Mouse (Mus musculus): ENCODE measurements around the gene Olfr480. TPM values are rescaled to one million over a fixed set of nuclear protein-coding genes. Genes with fewer than 3 reads are reported as not detected.

The Olfr480 gene
- total RNA-seq (2021) = not detected

- no peak for DNase-seq (ENCODE audit: low spot score in 2 of 2)
Measured at GRCm38 (mm10) chr7:108067246-108067645, at the start of gene Olfr480. Olfr480 (minus strand) TSS chr7:108067346.

GRCm38 (mm10) chr7:108100549-108100948, 33.4 kb upstream of the Olfr480 start, which contains the start of gene Olfr483:
Olfr483 (plus strand) TSS chr7:108100849.
- intact Hi-C loops (cut with DNase I) = no loop called here
- no peak for DNase-seq (ENCODE audit: low spot score in 2 of 2)

More at GRCm38 (mm10) chr7:108067246-108067645, at the start of gene Olfr480:
- intact Hi-C loops (cut with DNase I) = no loop called here

GRCm38 (mm10) chr7:108097486-108097885, 30.3 kb upstream of the Olfr480 start, which contains the start of gene Olfr482:
Olfr482 (minus strand) TSS chr7:108097586.
- intact Hi-C loops (cut with DNase I) = no loop called here
- DNase-seq (ENCODE audit: low spot score in 2 of 2) = no peak

GRCm38 (mm10) chr7:108079555-108079954, 12.4 kb upstream of the Olfr480 start, which contains the start of gene Olfr481:
Olfr481 (plus strand) TSS chr7:108079855.
- no peak for DNase-seq (ENCODE audit: low spot score in 2 of 2)
- intact Hi-C loops (cut with DNase I) = no loop called here

- intact Hi-C loops (cut with DNase I) = no loop called here
- DNase-seq (ENCODE audit: low spot score in 2 of 2) = no peak
Measured at GRCm38 (mm10) chr7:108050393-108050792, 16.8 kb downstream of the Olfr480 start, which contains the start of gene Olfr479. Olfr479 (plus strand) TSS chr7:108050693.

GRCm38 (mm10) chr7:108033889-108034288, 33.3 kb downstream of the Olfr480 start, which contains the start of gene Olfr478:
Olfr478 (minus strand) TSS chr7:108033989.
- DNase-seq (ENCODE audit: low spot score in 2 of 2) = no peak
- intact Hi-C loops (cut with DNase I) = no loop called here

Other genes with a start within 250 kb of the Olfr480 start
- gene Olfr469, start 241.8 kb downstream of the Olfr480 start, total RNA-seq (2021) = not detected
- not detected for gene Olfr470, start 219.9 kb downstream of the Olfr480 start, total RNA-seq (2021)
- gene Olfr472, start 169.4 kb downstream of the Olfr480 start, total RNA-seq (2021) = not detected
- not detected for gene Olfr473, start 136.9 kb downstream of the Olfr480 start, total RNA-seq (2021)
- gene Olfr474, start 112.7 kb downstream of the Olfr480 start, total RNA-seq (2021) = not detected
- gene Olfr476, start 102.5 kb downstream of the Olfr480 start, total RNA-seq (2021) = not detected
- not detected for gene Olfr477, start 80.7 kb downstream of the Olfr480 start, total RNA-seq (2021)
- not detected for gene Olfr478, start 33.4 kb downstream of the Olfr480 start, total RNA-seq (2021)
- gene Olfr479, start 16.7 kb downstream of the Olfr480 start, total RNA-seq (2021) = not detected
- not detected for gene Olfr481, start 12.5 kb upstream of the Olfr480 start, total RNA-seq (2021)
- 1 to 10 TPM; 1.6 to 1.9 TPM for gene Olfr482, start 30.2 kb upstream of the Olfr480 start, total RNA-seq (2021)
- not detected for gene Olfr483, start 33.5 kb upstream of the Olfr480 start, total RNA-seq (2021)
- not detected for gene Olfr484, start 60.1 kb upstream of the Olfr480 start, total RNA-seq (2021)
- gene Olfr485, start 92.5 kb upstream of the Olfr480 start, total RNA-seq (2021) = not detected
- not detected for gene Olfr486, start 105.4 kb upstream of the Olfr480 start, total RNA-seq (2021)
- gene Olfr487, start 147.3 kb upstream of the Olfr480 start, total RNA-seq (2021) = not detected
- gene Olfr488, start 191.0 kb upstream of the Olfr480 start, total RNA-seq (2021) = not detected
- not detected for gene Olfr490, start 221.6 kb upstream of the Olfr480 start, total RNA-seq (2021)
- gene Olfr491, start 246.1 kb upstream of the Olfr480 start, total RNA-seq (2021) = not detected